Mouse (Mus musculus) heart, adult 8-10 months (tissue): ENCODE data around the gene Bhlhb9. TPM values are rescaled to one million over a fixed set of nuclear protein-coding genes. Genes with fewer than 3 reads are reported as not detected.
"Not testable (repeated sequence)": the region's sequence is repeated elsewhere in the genome, so short reads cannot be mapped to it uniquely, and the experiment has no call there.

Source experiments
- DNase-seq: peaks from one replicate; pipeline ENCODE4 v3.0.0; 2022; ENCODE audit warnings: low spot score
- total RNA-seq, 4 experiments: library from RNA; stranded (reverse); gene quantifications; 2 replicates each; pipeline ENCODE4 v1.2.4; 2022

Gene Bhlhb9
- total RNA-seq, result 10 to 100 TPM in 2 of 4 experiments, 1 to 10 TPM in 2; 7.5 to 16.9 (median 13.2) TPM

- peak; percentile 44 for DNase-seq
Observed at GRCm38 (mm10) chrX:135797212-135797644, at the start of gene Bhlhb9. TSS of gene Bhlhb9 (plus strand) at chrX:135797594.

- peak; percentile 67 for DNase-seq
Observed at GRCm38 (mm10) chrX:135752832-135753231, 44.6 kb upstream of the Bhlhb9 start.

GRCm38 (mm10) chrX:135761707-135762106 lies 35.7 kb upstream of the Bhlhb9 start:
- no peak for DNase-seq

GRCm38 (mm10) chrX:135768043-135768548 lies 29.3 kb upstream of the Bhlhb9 start:
- DNase-seq, result no peak

GRCm38 (mm10) chrX:135768565-135768964 lies 28.8 kb upstream of the Bhlhb9 start:
- no peak for DNase-seq

- no peak for DNase-seq
Observed at GRCm38 (mm10) chrX:135791536-135791935, 5.9 kb upstream of the Bhlhb9 start.

GRCm38 (mm10) chrX:135792326-135792725 lies 5.1 kb upstream of the Bhlhb9 start:
- no peak for DNase-seq

GRCm38 (mm10) chrX:135795591-135796304 lies 1.6 kb upstream of the Bhlhb9 start:
- not testable (repeated sequence) for DNase-seq

- DNase-seq, result not testable (repeated sequence)
Observed at GRCm38 (mm10) chrX:135796305-135797211, 836 bp upstream of the Bhlhb9 start.

GRCm38 (mm10) chrX:135804149-135804548 lies 6.8 kb downstream of the Bhlhb9 start:
- DNase-seq, result no peak

- DNase-seq, result peak; percentile 23
Observed at GRCm38 (mm10) chrX:135805780-135806179, 8.4 kb downstream of the Bhlhb9 start.

- not testable (repeated sequence) for DNase-seq
Observed at GRCm38 (mm10) chrX:135835896-135836295, 38.5 kb downstream of the Bhlhb9 start.

GRCm38 (mm10) chrX:135837896-135838295 lies 40.5 kb downstream of the Bhlhb9 start:
- no peak for DNase-seq

GRCm38 (mm10) chrX:135838521-135839360 lies 41.3 kb downstream of the Bhlhb9 start, which contains the start of gene Gprasp2:
TSS of gene Gprasp2 (plus strand) at chrX:135839034.
- peak; percentile 0 for DNase-seq

- peak; percentile 2 for DNase-seq
Observed at GRCm38 (mm10) chrX:135839397-135840391, 42.3 kb downstream of the Bhlhb9 start.

- not testable (repeated sequence) for DNase-seq
Observed at GRCm38 (mm10) chrX:135866806-135867205, 69.4 kb downstream of the Bhlhb9 start.

GRCm38 (mm10) chrX:135876679-135877078 lies 79.3 kb downstream of the Bhlhb9 start:
- no peak for DNase-seq

- DNase-seq, result no peak
Observed at GRCm38 (mm10) chrX:135879626-135880025, 82.2 kb downstream of the Bhlhb9 start.

GRCm38 (mm10) chrX:135885411-135886233 lies 88.2 kb downstream of the Bhlhb9 start:
- peak; percentile 11 for DNase-seq
